Mouse (Mus musculus) MEL (cell line): ENCODE data around the gene Ryr1. TPM values are rescaled to one million over a fixed set of nuclear protein-coding genes. Genes with fewer than 3 reads are reported as not detected.

ENCODE experiments used
- DNase-seq: peaks from one replicate; pipeline ENCODE4 v3.0.0; 2011; ENCODE audit warnings: low read depth, low spot score
- H3K27ac ChIP-seq: 2 replicates; pipeline ENCODE4 v1.5.1; 2012; ENCODE audit warnings: low read depth, mild to moderate bottlenecking, control low read depth, low read length, moderate library complexity; ENCODE audit not compliant: control insufficient read depth
- H3K27me3 ChIP-seq, 2 experiments: fragments of 150-350 bp in 1 of 2; sonication (generic) in 1 of 2; 2 replicates each; pipeline ENCODE4 v1.6.1; 2012; ENCODE audit warnings: low read length in 2 of 2, mild to moderate bottlenecking in 2 of 2, improper control_type of control experiment in 1 of 2, moderate library complexity in 1 of 2; ENCODE audit not compliant: insufficient read depth in 2 of 2, control insufficient read depth in 1 of 2
- H3K36me3 ChIP-seq, 2 experiments: 2 replicates each; pipeline ENCODE4 v1.6.1; 2012 to 2014; ENCODE audit warnings: low read length in 2 of 2, improper control_type of control experiment in 1 of 2, inconsistent platforms in 1 of 2, mild to moderate bottlenecking in 1 of 2; ENCODE audit not compliant: insufficient read depth in 2 of 2, control insufficient read depth in 1 of 2
- H3K4me1 ChIP-seq, 2 experiments: fragments of 150-350 bp in 1 of 2; sonication (generic) in 1 of 2; 2 replicates each; pipeline ENCODE4 v1.6.1; 2012; ENCODE audit warnings: low read length in 2 of 2, improper control_type of control experiment in 1 of 2, mild to moderate bottlenecking in 1 of 2; ENCODE audit not compliant: insufficient read depth in 2 of 2, control insufficient read depth in 1 of 2
- H3K4me3 ChIP-seq, 2 experiments: fragments of 150-350 bp in 1 of 2; sonication (generic) in 1 of 2; 2 replicates each; pipeline ENCODE4 v1.5.1; 2012; ENCODE audit warnings: low read depth in 2 of 2, low read length in 2 of 2, mild to moderate bottlenecking in 2 of 2, moderate library complexity in 2 of 2, control low read depth in 1 of 2, improper control_type of control experiment in 1 of 2; ENCODE audit not compliant: control insufficient read depth in 1 of 2, insufficient read depth in 1 of 2
- H3K79me2 ChIP-seq: 2 replicates; pipeline ENCODE4 v1.6.1; 2012; ENCODE audit warnings: mild to moderate bottlenecking, low read length, moderate library complexity; ENCODE audit not compliant: control insufficient read depth, poor library complexity, insufficient read depth
- H3K9ac ChIP-seq: 2 replicates; pipeline ENCODE4 v1.6.1; 2012; ENCODE audit warnings: low read depth, mild to moderate bottlenecking, control low read depth, low read length, moderate library complexity; ENCODE audit not compliant: control insufficient read depth, poor library complexity, severe bottlenecking
- H3K9me3 ChIP-seq: fragments of 150-350 bp; sonication (generic); replicated peaks from 2 replicates; pipeline ENCODE4 v1.6.1; 2012; ENCODE audit warnings: mild to moderate bottlenecking, low read length, improper control_type of control experiment, moderate library complexity; ENCODE audit not compliant: insufficient read depth
- BHLHE40 ChIP-seq: IDR thresholded peaks from 2 replicates; pipeline ENCODE4 v1.6.1; 2012; ENCODE audit warnings: low read depth, mild to moderate bottlenecking, inconsistent platforms, low read length, improper control_type of control experiment, borderline replicate concordance
- CHD1 ChIP-seq: IDR thresholded peaks from 2 replicates; pipeline ENCODE4 v1.6.1; 2012; ENCODE audit warnings: low read depth, mild to moderate bottlenecking, inconsistent platforms, low read length, improper control_type of control experiment
- CHD2 ChIP-seq: IDR thresholded peaks from 2 replicates; pipeline ENCODE4 v1.6.1; 2011; ENCODE audit warnings: low read length, improper control_type of control experiment
- CTCF ChIP-seq, 3 experiments: IDR thresholded peaks in 2 of 3; conservative IDR thresholded peaks in 1 of 3; 2 replicates each; pipeline ENCODE4 v1.5.1; 2011 to 2012; ENCODE audit warnings: low read length in 3 of 3, low read depth in 2 of 3, mild to moderate bottlenecking in 2 of 3, improper control_type of control experiment in 1 of 3, inconsistent platforms in 1 of 3, mixed read lengths in 1 of 3, moderate library complexity in 1 of 3; ENCODE audit not compliant: control insufficient read depth in 1 of 3, insufficient read depth in 1 of 3, poor library complexity in 1 of 3, severe bottlenecking in 1 of 3
- E2F4 ChIP-seq: IDR thresholded peaks from 2 replicates; pipeline ENCODE4 v1.6.1; 2011; ENCODE audit warnings: low read depth, low read length, improper control_type of control experiment, borderline replicate concordance
- ELF1 ChIP-seq: IDR thresholded peaks from 2 replicates; pipeline ENCODE4 v1.6.1; 2014; ENCODE audit warnings: low read depth, mild to moderate bottlenecking, inconsistent platforms, low read length, improper control_type of control experiment, moderate library complexity
- EP300 ChIP-seq, 2 experiments: IDR thresholded peaks; 2 replicates each; pipeline ENCODE4 v1.6.1; 2011; ENCODE audit warnings: improper control_type of control experiment in 2 of 2, low read length in 2 of 2, low read depth in 1 of 2, mild to moderate bottlenecking in 1 of 2
- ETS1 ChIP-seq: IDR thresholded peaks from 2 replicates; pipeline ENCODE4 v1.6.1; 2012; ENCODE audit warnings: low read depth, mild to moderate bottlenecking, inconsistent platforms, low read length, improper control_type of control experiment, moderate library complexity
- GABPA ChIP-seq: IDR thresholded peaks from 2 replicates; pipeline ENCODE4 v1.6.1; 2012; ENCODE audit warnings: low read depth, mild to moderate bottlenecking, inconsistent platforms, low read length, improper control_type of control experiment, moderate library complexity
- GATA1 ChIP-seq: IDR thresholded peaks from 2 replicates; pipeline ENCODE4 v1.6.1; 2011; ENCODE audit warnings: low read depth, low read length, improper control_type of control experiment
- HCFC1 ChIP-seq: IDR thresholded peaks from 2 replicates; pipeline ENCODE4 v1.6.1; 2012; ENCODE audit warnings: low read depth, mild to moderate bottlenecking, inconsistent platforms, low read length, improper control_type of control experiment, moderate library complexity
- JUND ChIP-seq: IDR thresholded peaks from 2 replicates; pipeline ENCODE4 v1.6.1; 2011; ENCODE audit warnings: low read depth, mild to moderate bottlenecking, improper control_type of control experiment, low read length
- KAT2A ChIP-seq: conservative IDR thresholded peaks from 2 replicates; pipeline ENCODE4 v1.6.1; 2012; ENCODE audit warnings: low read depth, low read length, improper control_type of control experiment, inconsistent platforms
- MAFK ChIP-seq: IDR thresholded peaks from 2 replicates; pipeline ENCODE4 v1.6.1; 2011; ENCODE audit warnings: low read depth, mild to moderate bottlenecking, low read length, improper control_type of control experiment, borderline replicate concordance
- MAX ChIP-seq: IDR thresholded peaks from 2 replicates; pipeline ENCODE4 v1.6.1; 2011; ENCODE audit warnings: low read length, improper control_type of control experiment
- MAZ ChIP-seq: IDR thresholded peaks from 2 replicates; pipeline ENCODE4 v1.6.1; 2012; ENCODE audit warnings: low read depth, mild to moderate bottlenecking, inconsistent platforms, low read length, improper control_type of control experiment
- MEF2A ChIP-seq: IDR thresholded peaks from 2 replicates; pipeline ENCODE4 v1.6.1; 2014; ENCODE audit warnings: low read depth, mild to moderate bottlenecking, inconsistent platforms, low read length, improper control_type of control experiment; ENCODE audit not compliant: poor library complexity, insufficient replicate concordance, severe bottlenecking; ENCODE audit errors: extremely low read depth
- MXI1 ChIP-seq: IDR thresholded peaks from 2 replicates; pipeline ENCODE4 v1.6.1; 2011; ENCODE audit warnings: mild to moderate bottlenecking, low read depth, low read length, improper control_type of control experiment
- MYB ChIP-seq: IDR thresholded peaks from 2 replicates; pipeline ENCODE4 v1.6.1; 2011; ENCODE audit warnings: mild to moderate bottlenecking, low read depth, low read length, improper control_type of control experiment
- MYC ChIP-seq: IDR thresholded peaks from 2 replicates; pipeline ENCODE4 v1.6.1; 2011; ENCODE audit warnings: low read depth, mild to moderate bottlenecking, low read length, improper control_type of control experiment, moderate library complexity
- NELFE ChIP-seq: IDR thresholded peaks from 2 replicates; pipeline ENCODE4 v1.6.1; 2011; ENCODE audit warnings: low read depth, low read length, improper control_type of control experiment
- NRF1 ChIP-seq: IDR thresholded peaks from 2 replicates; pipeline ENCODE4 v1.6.1; 2014; ENCODE audit warnings: low read depth, mild to moderate bottlenecking, inconsistent platforms, low read length, improper control_type of control experiment, moderate library complexity; ENCODE audit not compliant: poor library complexity, insufficient read depth, severe bottlenecking
- POLR2A ChIP-seq, 2 experiments: IDR thresholded peaks; 2 replicates each; pipeline ENCODE4 v1.6.1; 2011 to 2012; ENCODE audit warnings: low read length in 2 of 2, mild to moderate bottlenecking in 2 of 2, control low read depth in 1 of 2, improper control_type of control experiment in 1 of 2, low read depth in 1 of 2, moderate library complexity in 1 of 2; ENCODE audit not compliant: control insufficient read depth in 1 of 2, insufficient read depth in 1 of 2, poor library complexity in 1 of 2
- POLR2AphosphoS2 ChIP-seq: IDR thresholded peaks from 2 replicates; pipeline ENCODE4 v1.6.1; 2011; ENCODE audit warnings: low read length, improper control_type of control experiment
- POLR2AphosphoS5 ChIP-seq: IDR thresholded peaks from 2 replicates; pipeline ENCODE4 v1.6.1; 2012; ENCODE audit warnings: low read depth, borderline replicate concordance, mild to moderate bottlenecking, inconsistent platforms, low read length, moderate library complexity, mixed read lengths
- RAD21 ChIP-seq: IDR thresholded peaks from 2 replicates; pipeline ENCODE4 v1.6.1; 2011; ENCODE audit warnings: mild to moderate bottlenecking, low read depth, low read length, improper control_type of control experiment
- RCOR1 ChIP-seq: IDR thresholded peaks from 2 replicates; pipeline ENCODE4 v1.6.1; 2012; ENCODE audit warnings: low read depth, mild to moderate bottlenecking, inconsistent platforms, low read length, improper control_type of control experiment
- SIN3A ChIP-seq: IDR thresholded peaks from 2 replicates; pipeline ENCODE4 v1.6.1; 2012; ENCODE audit warnings: low read length, improper control_type of control experiment, inconsistent platforms
- SMC3 ChIP-seq: IDR thresholded peaks from 2 replicates; pipeline ENCODE4 v1.6.1; 2011; ENCODE audit warnings: low read depth, low read length, improper control_type of control experiment
- TAL1 ChIP-seq: IDR thresholded peaks from 2 replicates; pipeline ENCODE4 v1.6.1; 2012; ENCODE audit warnings: mild to moderate bottlenecking, inconsistent platforms, low read length, moderate library complexity, mixed read lengths
- TBP ChIP-seq: IDR thresholded peaks from 2 replicates; pipeline ENCODE4 v1.8.0; 2011; ENCODE audit warnings: low read depth, low read length, improper control_type of control experiment
- TCF12 ChIP-seq: IDR thresholded peaks from 2 replicates; pipeline ENCODE4 v1.6.1; 2014; ENCODE audit warnings: low read depth, mild to moderate bottlenecking, inconsistent platforms, low read length, improper control_type of control experiment, moderate library complexity
- UBTF ChIP-seq: IDR thresholded peaks from 2 replicates; pipeline ENCODE4 v1.6.1; 2012; ENCODE audit warnings: low read depth, mild to moderate bottlenecking, inconsistent platforms, low read length, improper control_type of control experiment, moderate library complexity, borderline replicate concordance; ENCODE audit not compliant: insufficient read depth
- USF1 ChIP-seq: IDR thresholded peaks from 2 replicates; pipeline ENCODE4 v1.6.1; 2014; ENCODE audit warnings: low read depth, mild to moderate bottlenecking, inconsistent platforms, low read length, improper control_type of control experiment, moderate library complexity
- USF2 ChIP-seq, 2 experiments: IDR thresholded peaks; 2 replicates each; pipeline ENCODE4 v1.6.1; 2011 to 2012; ENCODE audit warnings: improper control_type of control experiment in 2 of 2, low read length in 2 of 2, borderline replicate concordance in 1 of 2, inconsistent platforms in 1 of 2, low read depth in 1 of 2, mild to moderate bottlenecking in 1 of 2; ENCODE audit not compliant: insufficient read depth in 1 of 2
- ZC3H11A ChIP-seq: IDR thresholded peaks from 2 replicates; pipeline ENCODE4 v1.6.1; 2012; ENCODE audit warnings: low read depth, mild to moderate bottlenecking, inconsistent platforms, low read length, improper control_type of control experiment
- ZKSCAN1 ChIP-seq: IDR thresholded peaks from 2 replicates; pipeline ENCODE4 v1.6.1; 2012; ENCODE audit warnings: low read depth, mild to moderate bottlenecking, inconsistent platforms, low read length, improper control_type of control experiment, moderate library complexity
- ZMIZ1 ChIP-seq: IDR thresholded peaks from 2 replicates; pipeline ENCODE4 v1.6.1; 2012; ENCODE audit warnings: low read depth, mild to moderate bottlenecking, inconsistent platforms, low read length, improper control_type of control experiment, moderate library complexity
- ZNF384 ChIP-seq: IDR thresholded peaks from 2 replicates; pipeline ENCODE4 v1.6.1; 2012; ENCODE audit warnings: low read depth, mild to moderate bottlenecking, inconsistent platforms, low read length, improper control_type of control experiment
- polyA plus RNA-seq, 2 experiments: library from polyadenylated mRNA; stranded (reverse) in 1 of 2; unstranded in 1 of 2; fragments of >175 nt in 1 of 2; fragments of >200 nt in 1 of 2; gene quantifications; 2 replicates each; pipeline versions ENCODE4 v1.2.1 to v1.2.4; 2012; ENCODE audit warnings: low replicate concordance in 2 of 2, low read depth in 1 of 2; ENCODE audit not compliant: insufficient read length in 2 of 2, insufficient read depth in 1 of 2, missing spikeins in 1 of 2
- total RNA-seq: library from RNA; depleted of rRNA; stranded (reverse); fragments of 300-350 nt; gene quantifications from 2 replicates; pipeline ENCODE4 v1.2.3, GENCODE M21; 2012

The Ryr1 gene
- total and polyA plus RNA-seq, 3 experiments: 0.27 to 0.54 TPM; not detected in 1

DNA sequence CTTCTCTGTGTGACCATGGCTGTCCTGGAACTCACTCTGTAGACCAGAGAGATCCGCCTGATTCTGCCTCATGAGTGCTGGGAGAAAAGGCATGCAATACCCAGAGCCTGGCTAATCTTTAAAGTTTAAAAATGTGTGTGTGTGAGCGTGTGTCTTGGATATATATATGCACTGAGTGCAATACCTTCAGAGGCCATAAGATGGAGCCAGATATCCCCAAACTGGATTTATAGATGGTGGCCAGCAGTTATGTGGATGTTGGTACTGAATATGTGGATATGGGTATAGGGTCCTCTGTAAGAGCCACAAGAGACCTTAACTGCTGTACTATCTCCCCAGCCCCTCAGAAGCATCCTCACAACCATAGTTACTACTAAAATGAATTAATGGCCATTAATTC, 74.2 kb downstream of the Ryr1 start:
- H3K4me1 ChIP-seq: no peaks in the 10 kb centered on the region
- peak; percentile 75 for DNase-seq
- no peaks in the 10 kb centered on the region for H3K9me3 ChIP-seq
- TF ChIP-seq POLR2AphosphoS2 (no peak), ZMIZ1 (no peak), ZC3H11A (peak; percentile 82), MXI1 (no peak), ELF1 (no peak), GABPA (no peak), NELFE (no peak), MYB (no peak), MYC (peak; percentile 49; the same call in 1 of the 2 replicates), SMC3 (peak; percentile 86), EP300 (IDR thresholded peaks at IDR 0.05; ENCODE audit: low read depth in 1 of 2, low read length in 2 of 2) (no peak), CTCF (IDR thresholded peaks at IDR 0.05 in 2 of 3, conservative IDR thresholded peaks at IDR 0.05 in 1 of 3; ENCODE audit: control insufficient read depth in 1 of 3, insufficient read depth in 1 of 3, low read depth in 2 of 3, low read length in 3 of 3, poor library complexity in 1 of 3, severe bottlenecking in 1 of 3) (peak; percentile 37 to 91 (median 91)), ZNF384 (no peak), KAT2A (no peak), TBP (no peak), CHD1 (no peak), USF2 (IDR thresholded peaks at IDR 0.05; ENCODE audit: borderline replicate concordance in 1 of 2, insufficient read depth in 1 of 2, low read depth in 1 of 2, low read length in 2 of 2) (no peak), HCFC1 (no peak), POLR2A (IDR thresholded peaks at IDR 0.05; ENCODE audit: control insufficient read depth in 1 of 2, insufficient read depth in 1 of 2, low read depth in 1 of 2, low read length in 2 of 2, poor library complexity in 1 of 2) (no peak), CHD2 (no peak), SIN3A (0 out of 2 replicates have a peak, but pooled peaks have one; percentile 31), USF1 (no peak), BHLHE40 (no peak), E2F4 (no peak), UBTF (no peak), TCF12 (no peak), MAX (no peak), RAD21 (peak; percentile 94), NRF1 (no peak), TAL1 (no peak), MAZ (no peak), MEF2A (no peak), RCOR1 (no peak), ETS1 (no peak), JUND (no peak), ZKSCAN1 (no peak), GATA1 (no peak), POLR2AphosphoS5 (no peak), MAFK (no peak)
- H3K27me3 ChIP-seq: no peaks in the 10 kb centered on the region
- H3K79me2 ChIP-seq: no peaks in the 10 kb centered on the region
- H3K9ac ChIP-seq: no peak overlapping the region
- no peaks in the 10 kb centered on the region for H3K36me3 ChIP-seq
- no peak overlapping the region for H3K4me3 ChIP-seq
- no peak overlapping the region for H3K27ac ChIP-seq
